Mouse (Mus musculus): ENCODE data around the gene Trio. TPM values are rescaled to one million over a fixed set of nuclear protein-coding genes. Genes with fewer than 3 reads are reported as not detected.

The Trio gene
- polyA plus RNA-seq, 1 experiment: 154 TPM

- TF ChIP-seq POLR2A (IDR thresholded peaks at IDR 0.05; ENCODE audit: low read depth, low read length): no peak
- no peak for TF ChIP-seq CTCF (IDR thresholded peaks at IDR 0.05; ENCODE audit: borderline replicate concordance, insufficient read depth, low read length)
- Histone ChIP-seq H3K27ac (ENCODE audit: insufficient read depth, low read length) (no peak overlapping the region), H3K4me1 (ENCODE audit: control insufficient read depth, insufficient read depth, low read length) (peaks cover 2% of the 10 kb centered on the region; the same call in 1 of the 2 replicates), H3K4me3 (ENCODE audit: insufficient read depth, low read length) (no peak overlapping the region)
Measured at GRCm38 (mm10) chr15:27702031-27702971, 323.3 kb downstream of the Trio start.

GRCm38 (mm10) chr15:27697632-27698031, 328.0 kb downstream of the Trio start:
- no peaks in the 10 kb centered on the region for H3K4me1 ChIP-seq (ENCODE audit: control insufficient read depth, insufficient read depth, low read length)
- no peak for TF ChIP-seq CTCF (IDR thresholded peaks at IDR 0.05; ENCODE audit: borderline replicate concordance, insufficient read depth, low read length)
- TF ChIP-seq POLR2A (IDR thresholded peaks at IDR 0.05; ENCODE audit: low read depth, low read length): no peak
- H3K4me3 ChIP-seq (ENCODE audit: insufficient read depth, low read length): no peak overlapping the region
- no peak overlapping the region for H3K27ac ChIP-seq (ENCODE audit: insufficient read depth, low read length)

GRCm38 (mm10) chr15:27693235-27693634, 332.4 kb downstream of the Trio start:
- H3K4me1 ChIP-seq (ENCODE audit: control insufficient read depth, insufficient read depth, low read length): no peaks in the 10 kb centered on the region
- H3K4me3 ChIP-seq (ENCODE audit: insufficient read depth, low read length): no peak overlapping the region
- TF ChIP-seq CTCF (IDR thresholded peaks at IDR 0.05; ENCODE audit: borderline replicate concordance, insufficient read depth, low read length) (no peak), POLR2A (IDR thresholded peaks at IDR 0.05; ENCODE audit: low read depth, low read length) (no peak)
- no peak overlapping the region for H3K27ac ChIP-seq (ENCODE audit: insufficient read depth, low read length)

DNA sequence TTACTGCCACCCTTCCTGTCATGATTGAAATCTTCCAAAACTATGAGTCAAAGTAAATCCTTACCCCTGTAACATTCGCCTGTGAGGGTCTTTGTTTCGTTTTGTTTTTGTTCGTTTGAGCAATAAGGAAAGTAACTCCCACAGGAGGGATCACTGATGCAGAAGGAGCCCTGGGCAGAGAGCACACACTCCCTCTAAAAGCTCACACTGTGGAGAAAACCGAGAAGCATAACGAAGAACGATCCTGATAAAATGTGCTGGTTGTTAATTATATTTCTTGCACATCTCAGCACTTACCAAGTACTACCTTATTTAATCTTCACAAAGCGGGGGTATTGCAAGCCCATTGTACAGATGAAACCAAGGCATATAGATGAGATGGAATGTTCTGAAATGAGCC, 333.5 kb downstream of the Trio start:
- Histone ChIP-seq H3K4me1 (ENCODE audit: control insufficient read depth, insufficient read depth, low read length) (no peaks in the 10 kb centered on the region), H3K4me3 (ENCODE audit: insufficient read depth, low read length) (no peak overlapping the region), H3K27ac (ENCODE audit: insufficient read depth, low read length) (no peak overlapping the region)
- no peak for TF ChIP-seq CTCF (IDR thresholded peaks at IDR 0.05; ENCODE audit: borderline replicate concordance, insufficient read depth, low read length)
- no peak for TF ChIP-seq POLR2A (IDR thresholded peaks at IDR 0.05; ENCODE audit: low read depth, low read length)

- Histone ChIP-seq H3K4me1 (ENCODE audit: control insufficient read depth, insufficient read depth, low read length) (no peaks in the 10 kb centered on the region), H3K27ac (ENCODE audit: insufficient read depth, low read length) (no peak overlapping the region)
- TF ChIP-seq POLR2A (IDR thresholded peaks at IDR 0.05; ENCODE audit: low read depth, low read length) (no peak), CTCF (IDR thresholded peaks at IDR 0.05; ENCODE audit: borderline replicate concordance, insufficient read depth, low read length) (no peak)
Measured at GRCm38 (mm10) chr15:27691213-27691612, 334.4 kb downstream of the Trio start.

GRCm38 (mm10) chr15:27688041-27688651, 337.5 kb downstream of the Trio start:
- TF ChIP-seq POLR2A (IDR thresholded peaks at IDR 0.05; ENCODE audit: low read depth, low read length): no peak
- no peak for TF ChIP-seq CTCF (IDR thresholded peaks at IDR 0.05; ENCODE audit: borderline replicate concordance, insufficient read depth, low read length)
- H3K4me1 ChIP-seq (ENCODE audit: control insufficient read depth, insufficient read depth, low read length): no peaks in the 10 kb centered on the region
- H3K4me3 ChIP-seq (ENCODE audit: insufficient read depth, low read length): no peak overlapping the region
- no peak overlapping the region for H3K27ac ChIP-seq (ENCODE audit: insufficient read depth, low read length)

More at GRCm38 (mm10) chr15:27691213-27691612, 334.4 kb downstream of the Trio start:
- H3K4me3 ChIP-seq (ENCODE audit: insufficient read depth, low read length): no peak overlapping the region

- Histone ChIP-seq H3K4me3 (ENCODE audit: insufficient read depth, low read length) (no peak overlapping the region), H3K4me1 (ENCODE audit: control insufficient read depth, insufficient read depth, low read length) (no peaks in the 10 kb centered on the region; the same call in 1 of the 2 replicates), H3K27ac (ENCODE audit: insufficient read depth, low read length) (no peak overlapping the region)
- TF ChIP-seq CTCF (IDR thresholded peaks at IDR 0.05; ENCODE audit: borderline replicate concordance, insufficient read depth, low read length) (no peak), POLR2A (IDR thresholded peaks at IDR 0.05; ENCODE audit: low read depth, low read length) (no peak)
Measured at GRCm38 (mm10) chr15:27684813-27685212, 340.8 kb downstream of the Trio start.

- TF ChIP-seq POLR2A (IDR thresholded peaks at IDR 0.05; ENCODE audit: low read depth, low read length) (no peak), CTCF (IDR thresholded peaks at IDR 0.05; ENCODE audit: borderline replicate concordance, insufficient read depth, low read length) (no peak)
- H3K4me3 ChIP-seq (ENCODE audit: insufficient read depth, low read length): no peak overlapping the region
- peak overlapping the region; percentile 70 for H3K27ac ChIP-seq (ENCODE audit: insufficient read depth, low read length)
- no peaks in the 10 kb centered on the region; the same call in 1 of the 2 replicates for H3K4me1 ChIP-seq (ENCODE audit: control insufficient read depth, insufficient read depth, low read length)
Measured at GRCm38 (mm10) chr15:27683206-27683605, 342.4 kb downstream of the Trio start.

DNA sequence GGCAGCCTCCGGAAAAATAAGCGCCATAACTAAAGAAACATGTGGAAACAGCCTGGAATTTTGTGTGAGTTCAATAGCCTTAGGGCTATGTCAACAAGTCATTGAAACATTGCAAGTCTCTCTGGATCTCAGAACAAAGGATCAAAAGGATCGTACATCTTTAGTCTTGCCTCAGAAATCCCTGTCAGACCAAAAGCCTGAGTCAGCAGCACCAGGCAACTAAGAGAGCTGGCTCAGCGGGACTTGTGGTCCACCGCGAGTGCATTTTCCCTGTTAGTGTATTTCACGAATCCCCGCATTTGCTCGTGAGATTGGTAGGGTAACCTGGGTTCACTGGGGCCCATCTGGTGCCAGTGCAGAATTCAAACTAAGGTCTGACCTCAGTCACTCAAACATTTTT, 343.0 kb downstream of the Trio start:
- Histone ChIP-seq H3K4me3 (ENCODE audit: insufficient read depth, low read length) (no peak overlapping the region), H3K27ac (ENCODE audit: insufficient read depth, low read length) (peak overlapping the region; percentile 70), H3K4me1 (ENCODE audit: control insufficient read depth, insufficient read depth, low read length) (no peaks in the 10 kb centered on the region; the same call in 1 of the 2 replicates)
- TF ChIP-seq CTCF (IDR thresholded peaks at IDR 0.05; ENCODE audit: borderline replicate concordance, insufficient read depth, low read length): no peak
- no peak for TF ChIP-seq POLR2A (IDR thresholded peaks at IDR 0.05; ENCODE audit: low read depth, low read length)

Measured in embryonic fibroblast, embryonic 13.5 days (primary cell).